Mouse (Mus musculus) intestine, embryonic 14.5 days (tissue): ENCODE measurements around the gene Fam126a. TPM values are rescaled to one million over a fixed set of nuclear protein-coding genes. Genes with fewer than 3 reads are reported as not detected.

Source experiments
- ATAC-seq: fragments of 200-750 bp; cut with Nextera tagmentation; replicated peaks from 2 replicates; pipeline ENCODE4 v1.8.0; 2017; ENCODE audit warnings: low read depth, moderate number of reproducible peaks, moderate TSS enrichment, moderate library complexity; ENCODE audit not compliant: low FRiP score, low TSS enrichment
- DNase-seq: peaks from one replicate; pipeline ENCODE4 v3.0.0-alpha.2; 2018; ENCODE audit warnings: low spot score
- H3K27ac ChIP-seq: fragments of 300-500 bp; sonication (generic); 2 replicates; pipeline ENCODE4 v1.5.1; 2014; ENCODE audit warnings: low read depth, mild to moderate bottlenecking, control low read depth
- H3K27me3 ChIP-seq: fragments of 300-500 bp; sonication (generic); replicated peaks from 2 replicates; pipeline ENCODE4 v1.6.1; 2014; ENCODE audit warnings: low read length, control low read depth; ENCODE audit not compliant: control insufficient read depth, insufficient read depth
- H3K36me3 ChIP-seq: fragments of 300-500 bp; sonication (generic); 2 replicates; pipeline ENCODE4 v1.6.1; 2014; ENCODE audit warnings: low read length, control low read depth; ENCODE audit not compliant: control insufficient read depth, insufficient read depth
- H3K4me1 ChIP-seq: fragments of 300-500 bp; sonication (generic); replicated peaks from 2 replicates; pipeline ENCODE4 v1.6.1; 2014; ENCODE audit warnings: low read length, control low read depth, mixed read lengths; ENCODE audit not compliant: control insufficient read depth, insufficient read depth
- H3K4me2 ChIP-seq: fragments of 300-500 bp; sonication (generic); 2 replicates; pipeline ENCODE4 v1.6.1; 2014; ENCODE audit warnings: low read length
- H3K4me3 ChIP-seq: fragments of 300-500 bp; sonication (generic); 2 replicates; pipeline ENCODE4 v1.5.1; 2014; ENCODE audit warnings: low read depth, low read length, control low read depth, mixed read lengths
- H3K9ac ChIP-seq: fragments of 300-500 bp; sonication (generic); 2 replicates; pipeline ENCODE4 v1.6.1; 2014; ENCODE audit warnings: mild to moderate bottlenecking, low read length
- H3K9me3 ChIP-seq: fragments of 300-500 bp; sonication (generic); 2 replicates; pipeline ENCODE4 v1.6.1; 2016; ENCODE audit warnings: low read length, control low read depth; ENCODE audit not compliant: control insufficient read depth
- WGBS: fragments of 180-500 bp; shearing (Covaris S2); extraction: QIAGEN DNeasy Blood & Tissue Kit; methylation state at CpG from one replicate; pipeline ENCODE4 v1.1.7; 2014; 5-methylcytosine and 5-hydroxymethylcytosine counted together
- polyA plus RNA-seq: library from polyadenylated mRNA; unstranded; fragments of >200 nt; fragmentation: Nextera tagmentation; extraction: Ambion mirVana; gene quantifications from 2 replicates; pipeline ENCODE4 v1.2.1, GENCODE M21; 2014

Gene Fam126a
- polyA plus RNA-seq, 1 experiment from 2014 or later, result 21.7 TPM

DNA sequence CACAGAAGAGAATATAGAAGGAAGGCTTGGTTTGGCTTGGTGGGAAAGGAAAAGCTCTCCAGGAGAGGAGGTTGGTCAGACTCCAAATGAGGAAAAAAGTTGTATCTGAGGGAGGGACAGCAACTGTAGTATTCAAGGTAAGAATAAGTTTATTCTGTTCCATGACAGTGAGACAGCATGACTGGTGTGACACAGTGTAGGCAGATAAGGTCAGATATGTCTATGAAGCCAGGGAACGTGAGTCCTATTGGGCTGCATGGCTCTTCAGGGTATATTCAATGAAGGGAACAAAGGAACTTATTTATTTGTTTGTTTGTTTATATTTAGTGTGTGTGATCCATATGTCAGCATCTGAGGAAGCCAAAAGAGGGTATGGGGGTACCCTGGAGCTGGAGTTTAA, 113.2 kb downstream of the Fam126a start:
- no peaks in the 10 kb centered on the region for H3K27me3 ChIP-seq
- no peak overlapping the region for H3K4me3 ChIP-seq
- WGBS, result 96% methylated on average over 1 of the region's 1 CpGs
- no peak overlapping the region for H3K9ac ChIP-seq
- no peak for ATAC-seq
- H3K4me2 ChIP-seq, result no peak overlapping the region
- no peak overlapping the region for H3K27ac ChIP-seq
- DNase-seq, result no peak
- no peaks in the 10 kb centered on the region for H3K9me3 ChIP-seq
- peaks cover 9% of the 10 kb centered on the region for H3K4me1 ChIP-seq
- H3K36me3 ChIP-seq, result no peaks in the 10 kb centered on the region

- no peak overlapping the region for H3K4me2 ChIP-seq
- no peak overlapping the region for H3K4me3 ChIP-seq
- peaks cover 4% of the 10 kb centered on the region; the same call in 1 of the 2 replicates for H3K4me1 ChIP-seq
- H3K9me3 ChIP-seq, result 0 out of 2 replicates have a peak, but pooled peaks cover 11% of the 10 kb centered on the region
- H3K27me3 ChIP-seq, result no peaks in the 10 kb centered on the region
- ATAC-seq (no peak), DNase-seq (no peak)
- no peak overlapping the region for H3K9ac ChIP-seq
- H3K36me3 ChIP-seq, result no peaks in the 10 kb centered on the region
- no peak overlapping the region for H3K27ac ChIP-seq
- 98% methylated on average over 1 of the region's 1 CpGs for WGBS
These were observed 118.9 kb downstream of the Fam126a start for GRCm38 (mm10) chr5:23911556-23911955.

DNA sequence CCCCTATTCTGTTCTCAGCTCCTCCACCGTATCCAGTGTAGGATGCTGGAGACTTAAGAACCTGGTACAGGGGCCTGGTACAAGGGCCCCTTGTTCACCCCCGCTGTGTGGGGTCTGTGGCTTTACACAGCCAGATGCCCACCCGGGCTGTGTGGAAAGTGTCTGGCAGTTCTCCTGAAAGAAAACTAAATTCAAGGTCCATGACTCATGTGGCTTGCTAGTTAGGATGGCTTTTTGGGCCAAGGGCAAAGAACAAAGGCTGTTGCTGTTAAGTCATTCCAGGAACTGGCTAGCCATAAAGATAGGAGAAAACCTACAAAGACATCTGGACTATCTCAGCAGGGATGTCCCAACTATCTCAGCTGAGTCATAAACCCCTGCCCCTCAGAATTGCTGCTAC, 121.2 kb downstream of the Fam126a start:
- DNase-seq (no peak), ATAC-seq (no peak)
- Histone ChIP-seq H3K4me3 (no peak overlapping the region), H3K27me3 (no peaks in the 10 kb centered on the region), H3K27ac (no peak overlapping the region), H3K36me3 (no peaks in the 10 kb centered on the region), H3K9ac (no peak overlapping the region), H3K4me2 (no peak overlapping the region), H3K9me3 (0 out of 2 replicates have a peak, but pooled peaks cover 11% of the 10 kb centered on the region), H3K4me1 (no peaks in the 10 kb centered on the region)
- 90% methylated on average over 3 of the region's 3 CpGs for WGBS

GRCm38 (mm10) chr5:23908486-23909090, 121.9 kb downstream of the Fam126a start:
- no peak overlapping the region for H3K27ac ChIP-seq
- no peak for ATAC-seq
- WGBS, result 26% methylated on average over 4 of the region's 4 CpGs

GRCm38 (mm10) chr5:23902221-23902620, 128.3 kb downstream of the Fam126a start:
- 85% methylated on average over 2 of the region's 2 CpGs for WGBS
- ATAC-seq (no peak), DNase-seq (no peak)
- no peak overlapping the region for H3K27ac ChIP-seq
- H3K4me1 ChIP-seq, result no peaks in the 10 kb centered on the region
- H3K9me3 ChIP-seq, result no peaks in the 10 kb centered on the region
- H3K9ac ChIP-seq, result no peak overlapping the region
- no peaks in the 10 kb centered on the region for H3K36me3 ChIP-seq
- no peak overlapping the region for H3K4me2 ChIP-seq
- no peak overlapping the region for H3K4me3 ChIP-seq
- H3K27me3 ChIP-seq, result no peaks in the 10 kb centered on the region

More at GRCm38 (mm10) chr5:23908486-23909090, 121.9 kb downstream of the Fam126a start:
- Histone ChIP-seq H3K4me3 (no peak overlapping the region), H3K9ac (no peak overlapping the region), H3K27me3 (no peaks in the 10 kb centered on the region), H3K4me1 (no peaks in the 10 kb centered on the region), H3K36me3 (no peaks in the 10 kb centered on the region), H3K9me3 (0 out of 2 replicates have a peak, but pooled peaks cover 11% of the 10 kb centered on the region), H3K4me2 (no peak overlapping the region)
- no peak for DNase-seq

DNA sequence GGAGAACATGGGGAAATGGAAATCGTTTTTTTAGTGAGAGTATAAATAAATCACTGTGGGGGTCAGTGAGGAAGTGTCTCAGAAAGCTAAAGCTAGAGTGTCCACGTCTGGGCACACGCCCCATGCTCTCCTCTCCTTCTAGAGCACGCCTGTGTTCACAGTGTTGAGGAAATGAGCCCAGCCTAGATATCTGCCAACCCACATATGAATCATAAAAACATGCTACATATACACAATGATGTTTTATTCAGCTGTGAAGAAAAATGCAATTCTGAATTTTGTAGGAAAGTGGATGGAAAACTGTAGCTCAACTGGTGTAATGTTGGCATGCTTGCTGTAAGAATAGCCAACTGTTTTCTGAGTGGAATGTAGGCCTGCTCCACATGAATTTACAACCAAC, 130.3 kb downstream of the Fam126a start:
- ATAC-seq (no peak), DNase-seq (no peak)
- no peak overlapping the region for H3K4me2 ChIP-seq
- no peak overlapping the region for H3K27ac ChIP-seq
- no peaks in the 10 kb centered on the region for H3K4me1 ChIP-seq
- 69% methylated on average over 4 of the region's 4 CpGs for WGBS
- no peak overlapping the region for H3K9ac ChIP-seq
- H3K9me3 ChIP-seq, result no peaks in the 10 kb centered on the region
- no peak overlapping the region for H3K4me3 ChIP-seq
- H3K27me3 ChIP-seq, result no peaks in the 10 kb centered on the region
- no peaks in the 10 kb centered on the region for H3K36me3 ChIP-seq

- Histone ChIP-seq H3K4me3 (no peak overlapping the region), H3K36me3 (no peaks in the 10 kb centered on the region), H3K9ac (no peak overlapping the region), H3K4me2 (no peak overlapping the region), H3K9me3 (no peaks in the 10 kb centered on the region), H3K27ac (no peak overlapping the region), H3K4me1 (no peaks in the 10 kb centered on the region), H3K27me3 (no peaks in the 10 kb centered on the region)
- DNase-seq (no peak), ATAC-seq (no peak)
- 68% methylated on average over 11 of the region's 11 CpGs for WGBS
These were observed 136.4 kb downstream of the Fam126a start for GRCm38 (mm10) chr5:23893864-23894771.

DNA sequence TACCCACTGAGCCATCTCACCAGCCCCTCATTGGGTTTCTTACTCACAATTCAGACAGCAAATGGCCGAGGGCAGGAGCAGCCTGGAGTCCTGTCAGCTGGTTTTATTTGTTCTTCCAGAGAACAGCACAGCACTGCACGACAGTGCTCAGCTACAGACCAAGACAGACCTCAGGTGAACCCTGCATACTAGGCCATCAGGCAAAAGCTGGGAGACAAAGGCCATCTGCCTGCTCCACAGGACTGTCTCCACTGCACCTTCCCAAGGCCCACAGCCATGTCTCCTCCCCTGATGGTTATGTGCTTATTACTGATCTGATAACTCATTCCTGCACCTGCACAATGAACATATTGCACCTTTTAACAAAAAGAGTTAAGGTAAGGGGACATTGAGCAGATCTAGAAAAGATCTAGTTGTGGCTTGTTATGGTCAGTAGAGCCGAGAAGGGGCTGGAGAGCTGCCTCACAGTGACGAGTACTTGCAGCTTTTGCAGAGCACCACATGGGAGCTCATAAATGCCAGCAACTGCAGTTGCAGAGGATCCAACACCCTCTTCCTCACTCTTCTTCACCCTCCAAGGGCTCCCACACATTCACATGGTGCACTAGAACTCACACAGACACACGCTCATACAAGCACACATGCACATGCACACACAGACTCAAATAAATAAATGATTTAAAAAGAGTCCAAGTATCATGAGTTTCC, 137.2 kb downstream of the Fam126a start:
- Histone ChIP-seq H3K4me3 (no peak overlapping the region), H3K36me3 (no peaks in the 10 kb centered on the region), H3K4me2 (no peak overlapping the region), H3K9ac (no peak overlapping the region), H3K4me1 (no peaks in the 10 kb centered on the region), H3K27me3 (no peaks in the 10 kb centered on the region), H3K9me3 (no peaks in the 10 kb centered on the region), H3K27ac (no peak overlapping the region)
- DNase-seq (no peak), ATAC-seq (no peak)
- WGBS, result 67% methylated on average over 5 of the region's 5 CpGs
